16 mouse cellular contexts compared by ENCODE assay signal in the genomic region with DNA sequence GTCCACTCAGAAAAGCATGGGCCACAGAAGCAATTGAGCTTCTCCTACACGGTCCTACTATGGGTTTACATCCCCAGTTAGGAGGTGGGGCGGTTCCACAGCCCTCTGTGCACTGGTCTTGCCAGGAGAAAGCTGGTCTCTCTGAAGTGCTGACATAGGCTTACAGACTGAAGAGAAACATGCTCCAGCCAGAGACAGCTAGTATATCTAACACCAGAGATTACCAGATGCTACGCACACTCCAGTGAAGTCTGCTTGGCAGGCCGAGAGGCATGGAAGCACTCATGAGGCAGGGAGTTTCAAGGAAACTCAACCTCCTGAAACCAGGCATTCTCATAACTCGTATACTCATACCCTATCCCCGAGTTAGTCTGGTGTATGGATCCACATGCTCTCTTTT. TPM values are rescaled to one million over a fixed set of nuclear protein-coding genes. Genes with fewer than 3 reads are reported as not detected.
"Had no signal": no experiment of that assay in that cellular context is flagged by ENCODE, and none has a peak within 500 bp of the region (broad histone marks: within the 10 kb centered on the region; RNA-seq: fewer than 3 reads in every experiment).

No protein-coding gene starts in this region.

- H3K4me3 ChIP-seq: megakaryocyte, embryonic 14.5 days; midbrain, embryonic 13.5 days; midbrain, embryonic 15.5 days; neural tube, embryonic 12.5 days; stomach, embryonic 15.5 days had no signal

- H3K4me1 ChIP-seq: megakaryocyte, embryonic 14.5 days; midbrain, embryonic 13.5 days; midbrain, embryonic 15.5 days; neural tube, embryonic 12.5 days; stomach, embryonic 15.5 days had no signal

- ATAC-seq: midbrain, embryonic 13.5 days; midbrain, embryonic 15.5 days had no signal

- H3K27me3 ChIP-seq: megakaryocyte, embryonic 14.5 days; midbrain, embryonic 13.5 days; midbrain, embryonic 15.5 days; neural tube, embryonic 12.5 days; stomach, embryonic 15.5 days had no signal

- H3K27ac ChIP-seq: midbrain, embryonic 13.5 days; midbrain, embryonic 15.5 days; neural tube, embryonic 12.5 days; stomach, embryonic 15.5 days; stomach, postnatal 0 days had no signal

- DNase-seq: lung, adult 18-20 months; lung, embryonic 14.5 days; lung, postnatal 10 days; lung, postnatal 4 days; right cerebral cortex, postnatal 14 days; thymus, adult 18-20 months; thymus, postnatal 14 days; thymus, postnatal 36 days had no signal

- H3K9me3 ChIP-seq: midbrain, embryonic 13.5 days; midbrain, embryonic 15.5 days; neural tube, embryonic 12.5 days; stomach, embryonic 15.5 days had no signal

- H3K9ac ChIP-seq: lung, embryonic 14.5 days; midbrain, embryonic 13.5 days; midbrain, embryonic 15.5 days; neural tube, embryonic 12.5 days; stomach, embryonic 15.5 days had no signal

- H3K36me3 ChIP-seq: stomach, embryonic 15.5 days had no signal

RNA-seq across cellular contexts. Expression of a gene that starts 30.0 kb away (rescaled TPM):
- total RNA-seq: monocyte, adult 5-6 weeks; neutrophil, adult 5-6 weeks had no signal
